Mouse (Mus musculus): Measurements from ENCODE around the gene Afap1l2.

Gene Afap1l2

GRCm38 (mm10) chr19:56867701-56868100, 140.3 kb downstream of the Afap1l2 start:
- no peak for DNase-seq
